Mouse (Mus musculus) kidney, postnatal 14 days (tissue): Measurements from ENCODE around the gene 1700019A02Rik.

Experiments
- DNase-seq: peaks from one replicate; pipeline ENCODE4 v3.0.0; 2022; ENCODE audit warnings: mixed read lengths

Gene 1700019A02Rik

DNA sequence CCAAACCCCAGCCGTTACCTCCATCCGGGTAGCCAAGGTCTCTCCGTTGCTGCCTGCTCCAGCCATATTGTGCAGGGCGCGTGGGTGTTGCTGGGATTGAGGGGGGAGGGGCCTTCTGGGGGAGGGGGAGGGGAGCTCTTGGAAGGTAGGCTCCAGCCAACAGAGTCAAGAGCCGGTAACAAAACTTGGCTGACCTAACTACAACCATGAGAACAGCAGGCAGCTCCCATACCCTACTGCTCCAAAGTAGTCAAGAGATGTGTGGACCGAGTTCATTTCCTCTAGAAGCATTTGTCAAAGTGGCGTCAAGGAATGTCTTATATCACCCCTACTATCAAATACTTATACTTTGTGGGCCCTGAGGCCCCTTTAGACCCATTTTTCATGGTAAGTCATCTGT is at the start of gene 1700019A02Rik:
Gene 1700019A02Rik, minus strand, starts transcription at position 101 of the 400 bp plus-strand sequence.
- DNase-seq, result no peak

DNA sequence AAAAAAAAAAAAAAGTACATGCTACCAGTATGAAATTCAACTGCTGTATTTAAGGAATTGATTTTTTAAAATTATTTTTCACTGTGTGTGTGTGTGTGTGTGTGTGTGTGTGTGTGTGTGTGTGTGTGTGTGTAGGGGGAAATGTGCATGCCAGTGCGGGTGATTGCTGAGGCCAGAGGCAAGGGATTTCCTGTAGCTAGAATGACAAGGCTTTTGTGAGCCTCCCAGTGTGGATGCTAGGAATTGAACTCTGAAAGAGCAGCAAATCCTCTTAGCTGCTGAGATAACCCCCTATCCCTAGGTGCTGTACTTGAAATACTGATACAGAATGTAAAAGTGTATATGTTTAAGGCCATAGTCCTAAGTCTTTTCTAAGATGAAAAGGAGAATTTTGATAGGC is 38.6 kb upstream of the 1700019A02Rik start:
- no peak for DNase-seq

DNA sequence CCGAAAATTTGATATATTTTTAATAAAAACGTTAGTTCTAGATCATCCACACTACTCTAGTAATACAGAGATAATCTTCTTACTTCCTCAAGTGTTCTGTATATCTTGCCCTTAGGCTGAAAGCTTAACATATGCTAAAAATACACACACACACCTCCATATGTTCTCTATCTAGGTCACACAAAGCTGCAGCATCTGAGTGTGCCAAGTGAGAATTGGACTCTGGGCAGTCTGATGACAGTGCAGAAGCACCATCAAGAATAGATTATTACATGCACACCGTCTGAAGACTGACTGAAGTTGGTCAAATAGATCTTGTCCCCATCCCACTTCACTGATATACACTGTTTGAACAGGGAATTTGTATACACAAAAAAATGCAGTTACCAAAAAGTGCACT is 38.2 kb upstream of the 1700019A02Rik start:
- no peak for DNase-seq

DNA sequence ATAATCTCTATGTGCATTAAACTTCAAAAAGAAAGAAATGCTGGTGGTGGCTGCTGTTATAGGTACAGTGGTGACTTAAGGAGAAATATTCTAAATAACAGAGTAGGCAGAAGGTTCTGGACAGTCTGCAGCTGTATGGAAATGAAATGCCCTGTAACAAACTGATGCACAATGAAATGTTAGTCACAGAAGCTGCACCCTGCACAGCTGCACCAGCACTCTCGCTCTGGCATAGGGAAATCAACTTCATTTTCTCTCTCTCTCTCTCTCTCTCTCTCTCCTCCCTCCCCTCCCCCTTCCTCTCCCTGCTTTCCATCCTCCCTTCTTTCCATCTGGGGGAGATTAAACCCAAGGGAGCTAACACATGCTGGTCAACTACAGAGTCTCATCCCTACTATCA is 37.3 kb upstream of the 1700019A02Rik start:
- no peak for DNase-seq

DNA sequence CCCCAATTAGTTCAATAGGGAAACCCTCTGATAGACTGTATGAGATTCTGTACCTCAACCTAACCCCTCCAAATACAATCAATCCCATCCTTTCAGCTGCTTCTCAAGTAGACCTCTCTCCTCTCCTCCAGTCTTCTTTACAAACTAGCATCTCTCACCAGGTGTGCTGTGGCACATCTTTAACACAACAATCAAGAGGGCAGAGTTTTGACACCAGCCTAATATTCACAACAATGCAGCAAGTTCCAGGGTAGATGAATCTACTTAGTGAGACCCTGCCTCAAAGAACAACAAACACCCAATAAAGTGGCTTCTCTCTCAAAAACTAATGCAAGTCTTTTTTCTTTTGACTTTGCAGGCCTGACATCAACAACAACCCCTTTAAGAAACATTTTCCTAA is 22.7 kb upstream of the 1700019A02Rik start:
- no peak for DNase-seq

DNA sequence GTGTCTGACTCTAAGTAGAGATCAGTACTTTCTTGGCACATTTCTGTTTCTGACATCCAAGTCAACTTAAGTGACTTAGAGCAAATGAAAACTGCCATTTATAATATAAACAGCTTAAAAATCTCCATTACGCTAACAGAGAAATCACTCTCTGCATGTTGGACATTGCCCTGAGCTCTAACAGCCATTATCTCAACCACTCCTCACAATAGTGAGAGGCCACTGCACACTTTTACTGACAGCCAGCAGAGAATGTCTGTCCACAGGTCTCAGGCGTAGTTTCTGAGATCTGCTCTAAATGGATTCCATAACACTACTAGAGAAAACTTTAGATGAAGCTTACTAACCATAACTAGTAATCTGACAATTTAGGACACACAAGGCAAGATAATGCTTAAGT is 16.5 kb upstream of the 1700019A02Rik start:
- no peak for DNase-seq

DNA sequence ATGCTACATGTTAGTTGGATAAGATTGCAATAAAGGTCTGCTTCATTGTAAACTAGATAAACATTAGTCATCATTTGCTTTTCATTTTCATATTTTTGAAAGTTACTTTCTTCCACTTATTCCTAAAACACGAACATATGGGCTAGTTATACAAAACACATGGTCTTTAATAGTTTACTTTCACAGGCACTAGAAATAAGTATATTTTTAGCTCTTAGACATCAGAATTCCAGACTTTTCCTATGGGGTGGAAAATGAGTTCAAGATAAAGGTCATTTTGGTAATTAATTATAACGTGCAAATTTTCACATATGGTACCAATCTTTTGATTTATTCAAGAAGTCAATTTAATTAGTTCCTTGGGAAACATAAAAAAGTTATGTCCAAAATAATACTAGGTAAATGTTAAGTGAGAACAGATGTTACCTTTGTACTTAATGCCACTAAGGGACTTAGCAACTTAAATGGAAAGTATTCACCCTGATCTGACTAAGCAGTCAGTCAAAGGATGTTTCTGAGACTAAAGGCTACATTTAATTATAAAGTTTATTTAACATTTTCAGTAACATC is 14.3 kb upstream of the 1700019A02Rik start:
- no peak for DNase-seq

DNA sequence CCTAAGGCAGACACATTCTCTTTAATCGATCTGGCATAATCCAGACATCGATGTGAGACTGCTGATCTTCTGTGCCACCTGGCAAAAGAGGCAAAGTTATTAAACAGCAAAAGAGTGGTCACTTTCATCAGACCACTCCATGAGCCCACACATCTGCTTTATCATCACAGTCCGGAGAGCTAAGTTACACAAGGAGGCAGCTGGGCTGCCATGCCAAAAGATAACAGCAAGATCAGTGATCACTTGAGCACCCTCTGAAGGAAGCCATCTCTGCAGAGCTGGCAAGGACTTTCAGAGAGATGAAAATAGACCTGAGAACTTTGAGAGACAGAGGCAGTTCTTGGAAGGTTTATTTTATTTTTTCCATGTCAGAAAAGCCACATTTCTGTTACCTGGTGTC is 7.1 kb upstream of the 1700019A02Rik start:
- DNase-seq, result no peak

DNA sequence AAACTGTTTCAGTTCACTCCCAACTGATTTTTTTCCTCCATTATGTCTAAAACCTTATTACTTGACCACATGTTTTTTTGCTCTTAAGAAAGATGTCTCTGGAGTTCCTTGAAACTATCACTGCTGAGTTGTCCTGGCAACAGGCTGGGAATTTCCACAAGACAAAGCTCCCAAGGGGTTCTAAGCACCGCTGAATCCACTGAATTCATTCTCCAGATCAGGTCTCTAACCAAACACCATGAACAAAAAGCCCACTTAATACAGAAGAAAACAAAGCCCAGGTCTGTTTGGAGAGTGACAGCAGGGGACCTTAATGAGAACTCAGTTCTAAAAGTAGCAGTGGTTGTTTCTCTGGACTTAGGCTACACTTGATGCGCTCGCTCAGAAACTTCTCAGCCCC is 3.8 kb upstream of the 1700019A02Rik start:
- DNase-seq, result no peak

DNA sequence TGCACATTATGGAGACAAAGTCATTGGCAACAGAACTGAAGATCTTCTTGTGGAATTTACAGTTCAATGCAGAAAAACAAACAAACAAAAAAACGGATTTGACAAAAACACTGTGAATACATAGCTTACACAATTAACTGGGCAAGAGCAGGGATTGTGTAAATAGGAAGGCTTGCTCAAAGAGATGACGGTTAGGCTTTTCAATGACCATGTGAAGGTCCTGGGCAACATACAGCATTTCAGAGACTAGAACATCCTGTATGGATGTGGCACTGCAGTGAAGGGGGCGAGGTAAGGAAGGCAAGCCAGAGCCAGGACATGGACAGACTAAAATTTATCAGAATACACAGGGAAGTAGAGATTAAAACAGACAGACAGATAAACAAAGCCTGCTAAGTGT is 2.2 kb upstream of the 1700019A02Rik start:
- no peak for DNase-seq

DNA sequence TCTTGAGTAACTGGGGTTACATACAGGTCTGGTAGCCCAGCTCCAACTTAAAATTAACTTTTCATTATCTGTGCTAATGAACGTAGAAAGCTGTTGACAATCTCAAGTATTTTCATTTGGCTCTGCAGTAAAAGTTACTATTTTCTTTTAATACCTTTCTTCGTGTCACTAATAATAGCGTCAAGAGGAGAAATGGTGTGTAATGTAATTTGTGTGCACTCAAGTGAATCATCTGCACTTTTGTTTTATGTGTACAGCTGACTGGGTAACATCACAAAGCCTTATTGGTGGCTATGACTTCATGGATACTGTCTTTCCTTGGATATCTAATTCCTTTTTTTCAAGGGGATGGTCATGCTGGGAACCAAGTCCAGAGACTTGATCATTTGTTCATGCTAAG is 1.1 kb downstream of the 1700019A02Rik start:
- DNase-seq, result no peak

DNA sequence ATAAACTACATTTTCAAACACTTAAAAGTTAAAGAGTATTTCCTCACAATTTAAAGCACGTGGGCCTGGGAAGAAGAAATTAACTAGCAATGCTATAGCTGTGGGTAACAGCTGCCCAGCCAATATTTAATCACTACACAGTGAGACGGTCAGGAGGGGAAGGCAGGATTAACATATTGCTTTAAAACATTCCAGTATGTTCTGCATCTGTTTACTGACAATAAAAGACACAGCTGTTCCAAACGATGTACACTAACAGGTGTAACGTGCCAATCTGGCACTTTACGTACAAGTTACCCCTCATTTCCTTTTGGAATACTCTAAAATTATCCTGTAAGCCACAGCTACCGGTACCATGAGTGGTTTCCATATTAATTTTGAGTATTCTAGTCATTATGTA is 29.7 kb downstream of the 1700019A02Rik start:
- DNase-seq, result no peak

DNA sequence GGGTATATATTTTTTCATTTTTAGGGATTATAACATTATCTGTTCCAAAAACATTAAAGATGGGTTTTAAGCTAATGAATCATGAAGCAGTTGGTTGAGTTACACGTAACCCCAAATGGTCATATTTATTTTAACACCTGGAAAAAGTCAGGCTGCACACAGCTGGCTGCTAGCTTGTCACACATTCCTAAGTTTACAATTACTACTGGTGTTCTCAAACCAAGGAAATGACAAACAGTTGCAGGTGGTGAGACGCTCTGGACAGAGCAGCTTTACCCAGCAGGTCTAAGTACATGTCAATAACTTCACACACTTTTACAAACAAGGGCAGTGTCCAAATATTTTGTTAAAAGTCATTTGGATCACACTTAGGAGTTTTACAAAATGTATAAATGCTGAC is 64.4 kb downstream of the 1700019A02Rik start:
- DNase-seq, result no peak

DNA sequence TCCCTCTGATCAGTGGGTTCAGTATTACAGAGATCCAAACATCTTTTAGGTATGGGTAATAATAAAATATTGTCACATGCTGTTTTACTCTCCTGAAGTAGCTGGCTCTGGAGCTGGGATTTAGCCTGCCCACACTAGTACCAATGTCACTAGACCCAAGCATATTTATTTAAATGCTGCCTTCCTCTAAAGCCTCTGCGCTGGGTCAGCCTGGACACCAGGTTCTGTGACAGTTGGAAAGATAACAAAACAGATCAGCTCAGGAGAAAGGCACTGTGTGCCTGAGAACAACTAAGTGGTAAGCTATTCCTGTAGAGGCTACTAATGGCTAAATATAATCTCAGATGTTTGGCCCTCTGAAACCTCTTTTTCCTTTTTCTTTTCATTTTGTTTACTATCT is 76.9 kb downstream of the 1700019A02Rik start:
- no peak for DNase-seq
